Mouse (Mus musculus) heart, postnatal 25 days (tissue): ENCODE data around the gene Sufu. TPM values are rescaled to one million over a fixed set of nuclear protein-coding genes. Genes with fewer than 3 reads are reported as not detected.

ENCODE experiments used
- DNase-seq: peaks from one replicate; pipeline ENCODE4 v3.0.0; 2022; ENCODE audit warnings: low spot score
- intact Hi-C: fragments of 180-260 bp; cut with DNase I; formaldehyde crosslinking; loops from one replicate; pipeline ENCODE4 v1.15.1; 2025
- total RNA-seq, 2 experiments: library from RNA; stranded (reverse); gene quantifications; 2 replicates each; pipeline ENCODE4 v1.2.3; 2021

The Sufu gene
- total RNA-seq, 2 experiments from 2014 or later = 12.0 to 12.6 TPM

DNA sequence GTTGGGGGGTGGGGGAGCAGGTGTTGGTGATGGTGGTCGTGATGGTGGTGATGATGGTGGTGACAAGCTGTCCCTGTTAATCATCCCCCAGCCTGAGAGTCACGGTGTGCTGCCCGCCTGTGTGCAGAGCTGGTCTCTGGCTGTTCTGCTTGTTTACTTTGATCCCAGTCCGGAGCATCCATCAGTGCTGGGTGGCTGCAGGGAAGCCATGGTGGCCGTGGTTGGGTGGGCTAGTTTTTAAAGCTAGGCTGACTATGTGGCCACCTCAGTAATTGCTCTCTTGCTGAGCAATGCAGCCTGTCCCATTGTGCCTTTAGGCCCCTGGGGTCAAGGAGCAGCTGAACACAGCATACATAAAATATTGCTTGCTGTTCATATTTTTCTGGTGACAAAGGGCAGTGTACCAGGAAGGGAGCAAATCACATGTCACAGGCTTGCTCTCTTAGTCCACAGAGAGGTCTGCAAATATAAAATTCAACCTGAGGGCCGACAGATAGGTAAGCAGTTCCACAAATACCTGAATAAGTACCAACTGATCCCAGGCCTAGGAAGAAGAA, 137.9 kb downstream of the Sufu start:
- intact Hi-C loops = loop anchor here (10.0 kb wide), 1 partner anchor 140 kb away; the partner anchor contains the start of genes Actr1a and Sufu
- no peak for DNase-seq

DNA sequence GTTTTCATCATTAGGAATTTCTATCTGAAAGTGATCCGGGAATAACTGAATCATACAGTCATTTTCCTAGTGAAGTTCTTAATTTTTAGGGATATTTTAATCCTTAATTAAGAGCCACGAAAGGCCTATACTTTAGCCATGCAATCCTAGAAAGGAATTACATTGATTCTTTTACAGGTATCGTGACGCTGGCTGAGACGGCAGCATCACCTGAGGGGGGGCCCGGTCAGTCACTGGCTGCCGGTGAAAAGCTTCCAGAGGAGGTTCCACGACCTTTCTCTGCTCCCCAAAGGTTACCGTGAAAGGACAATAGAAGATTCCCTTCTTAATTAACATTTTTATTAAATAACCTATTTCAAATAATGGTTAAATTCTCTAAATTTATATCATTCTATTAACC, 140.7 kb downstream of the Sufu start:
- intact Hi-C loops = loop anchor here (10.0 kb wide), 1 partner anchor 143 kb away; the partner anchor contains the start of genes Actr1a and Sufu

DNA sequence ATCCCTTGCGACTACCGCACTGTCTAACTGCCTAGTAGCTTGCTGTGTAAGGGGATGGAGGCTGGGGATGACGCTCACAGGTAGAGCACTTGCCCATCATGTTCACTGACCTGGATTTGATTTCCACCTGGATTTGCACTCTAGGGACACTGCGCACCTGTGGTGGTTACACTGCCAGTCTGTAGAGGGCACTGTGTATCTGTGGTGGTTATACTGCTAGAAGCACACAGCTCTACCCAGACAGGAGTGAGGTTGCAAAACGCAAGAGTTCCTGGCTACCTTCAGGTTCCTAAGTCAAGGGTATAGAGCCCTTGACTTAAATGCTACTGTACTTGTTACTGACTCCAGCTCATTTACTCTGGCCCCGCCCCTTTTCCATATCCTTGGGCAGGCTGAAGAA, 141.5 kb downstream of the Sufu start:
- intact Hi-C loops = loop anchor here (10.0 kb wide), 1 partner anchor 143 kb away; the partner anchor contains the start of genes Actr1a and Sufu
- DNase-seq = no peak

More for the DNA sequence above, 140.7 kb downstream of the Sufu start:
- no peak for DNase-seq

Other genes with a start within 250 kb of the Sufu start
- under 1 TPM; 0.42 to 0.61 TPM for gene Pitx3, start 248.6 kb upstream of the Sufu start, total RNA-seq
- gene Gbf1, start 244.4 kb upstream of the Sufu start, total RNA-seq = 10 to 100 TPM; 44.1 to 49.0 TPM
- gene Nfkb2, start 92.6 kb upstream of the Sufu start, total RNA-seq = 10 to 100 TPM; 17.2 to 18.8 TPM
- 1 to 10 TPM; 1.2 to 1.3 TPM for gene Psd, start 69.7 kb upstream of the Sufu start, total RNA-seq
- 1 to 10 TPM; 5.2 to 6.0 TPM for gene Fbxl15, start 68.7 kb upstream of the Sufu start, total RNA-seq
- 10 to 100 TPM; 80.9 to 87.7 TPM for gene Cuedc2, start 58.2 kb upstream of the Sufu start, total RNA-seq
- gene Mfsd13a, start 55.8 kb upstream of the Sufu start, total RNA-seq = 1 to 10 TPM; 1.9 to 2.3 TPM
- gene 2310034G01Rik, start 46.6 kb upstream of the Sufu start, total RNA-seq = under 1 TPM; 0.36 to 0.70 TPM
- gene Actr1a, start 1.1 kb upstream of the Sufu start, total RNA-seq = 10 to 100 TPM; 89.3 to 94.8 TPM
- 10 to 100 TPM; 37.3 to 40.6 TPM for gene Trim8, start 104.8 kb downstream of the Sufu start, total RNA-seq
- gene Arl3, start 176.3 kb downstream of the Sufu start, total RNA-seq = 10 to 100 TPM; 33.2 to 37.0 TPM
- 1 to 10 TPM; 3.1 to 4.2 TPM for gene Sfxn2, start 176.5 kb downstream of the Sufu start, total RNA-seq
- gene Wbp1l, start 202.2 kb downstream of the Sufu start, total RNA-seq = 10 to 100 TPM; 48.5 to 54.4 TPM